Mouse (Mus musculus) lung, postnatal 0 days (tissue): Measurements from ENCODE around the gene Brf1.

Experiments
- CTCF ChIP-seq: IDR thresholded peaks from 2 replicates; pipeline ENCODE4 v1.5.1; 2016; ENCODE audit warnings: antibody characterized with exemption, mild to moderate bottlenecking
- EP300 ChIP-seq: IDR thresholded peaks from 2 replicates; pipeline ENCODE4 v1.6.1; 2016; ENCODE audit warnings: antibody characterized with exemption, mild to moderate bottlenecking, control low read depth

DNA sequence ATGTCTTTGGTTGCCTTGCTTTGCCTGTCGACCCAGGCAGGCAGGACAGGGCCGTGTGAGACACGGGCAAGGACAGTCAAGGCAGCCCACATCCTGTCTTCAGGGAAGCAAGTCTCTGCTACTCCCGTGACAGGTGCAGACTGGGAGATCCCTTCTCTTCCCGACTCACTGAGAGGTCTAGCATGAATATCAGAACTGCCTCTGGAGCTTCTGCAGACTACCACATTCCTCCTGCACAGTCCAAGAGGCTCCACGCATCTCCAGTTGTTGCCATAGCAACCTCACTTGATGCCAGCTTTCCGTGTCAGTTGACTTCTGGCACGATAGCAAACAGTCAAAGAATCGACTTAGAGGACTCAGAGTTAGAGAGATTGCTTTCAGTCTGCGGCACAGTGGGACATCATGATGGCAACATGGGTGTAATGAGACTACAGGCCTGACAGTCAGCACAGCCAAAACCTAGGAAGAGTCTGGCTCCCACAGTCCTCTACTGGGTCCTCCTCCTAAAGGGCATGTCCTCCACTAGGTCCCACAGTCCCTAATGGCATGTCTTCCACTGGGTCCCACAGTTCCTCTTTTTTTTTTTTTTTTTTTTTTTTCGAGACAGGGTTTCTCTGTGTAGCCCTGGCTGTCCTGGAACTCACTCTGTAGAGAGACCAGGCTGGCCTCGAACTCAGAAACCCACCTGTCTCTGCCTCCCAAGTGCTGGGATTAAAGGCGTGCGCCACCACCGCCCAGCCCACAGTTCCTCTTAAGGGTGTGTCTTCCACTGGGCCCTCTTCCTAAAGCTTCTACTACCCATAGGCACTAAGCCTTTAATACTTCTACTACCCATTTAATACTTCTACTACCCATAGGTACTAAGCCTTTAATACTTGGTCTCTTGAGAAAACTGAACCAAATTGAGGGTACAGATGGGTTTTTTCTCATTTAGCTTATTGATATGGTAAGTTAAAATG, 41.3 kb upstream of the Brf1 start:
- no peak for TF ChIP-seq CTCF
- TF ChIP-seq EP300: no peak
